Mouse (Mus musculus) mouse trophoblast stem cell (cell line): Measurements from ENCODE around the gene Ern1.

Experiments used
- in situ Hi-C, 2 experiments: fragments of 300-500 bp; cut with MseI, MboI; formaldehyde crosslinking; loops; 2 replicates in 1 of 2; 3 replicates in 1 of 2; pipeline ENCODE4 v1.15.1; 2025

The Ern1 gene

DNA sequence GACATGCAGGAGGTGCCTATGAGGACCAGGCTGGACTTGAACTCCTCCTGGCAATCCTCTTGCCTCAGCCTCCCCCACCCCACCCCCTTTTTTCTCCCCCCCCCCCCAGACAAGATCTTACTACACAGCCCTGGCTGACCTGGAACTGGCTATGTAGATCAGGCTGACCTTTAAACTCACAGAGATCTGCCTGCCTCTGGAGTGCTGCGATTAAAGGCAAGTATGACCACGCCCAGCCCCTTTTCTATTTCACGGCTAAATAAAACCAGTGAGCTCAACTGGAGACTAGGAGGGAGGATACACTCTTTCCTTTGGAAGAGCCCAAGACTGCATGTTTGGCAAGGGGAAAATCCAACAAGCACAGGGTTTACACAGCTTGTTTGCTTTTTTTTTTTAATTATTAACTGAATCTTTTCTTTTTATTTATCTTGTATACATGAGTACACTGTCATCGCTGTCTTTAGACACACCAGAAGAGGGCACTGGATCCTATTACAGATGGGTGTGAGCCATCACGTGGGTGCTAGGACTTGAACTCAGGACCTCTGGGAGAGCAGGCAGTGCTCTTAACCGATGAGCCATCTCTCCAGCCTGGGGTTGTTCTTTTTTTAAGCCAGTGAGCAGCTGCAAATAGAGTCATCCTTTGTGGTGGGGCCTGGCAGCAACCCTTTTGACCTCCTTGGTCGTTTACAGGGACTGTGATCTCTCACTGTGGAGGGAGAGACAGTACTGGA lies 94.9 kb downstream of the Ern1 start:
- in situ Hi-C loops = no loop called here

DNA sequence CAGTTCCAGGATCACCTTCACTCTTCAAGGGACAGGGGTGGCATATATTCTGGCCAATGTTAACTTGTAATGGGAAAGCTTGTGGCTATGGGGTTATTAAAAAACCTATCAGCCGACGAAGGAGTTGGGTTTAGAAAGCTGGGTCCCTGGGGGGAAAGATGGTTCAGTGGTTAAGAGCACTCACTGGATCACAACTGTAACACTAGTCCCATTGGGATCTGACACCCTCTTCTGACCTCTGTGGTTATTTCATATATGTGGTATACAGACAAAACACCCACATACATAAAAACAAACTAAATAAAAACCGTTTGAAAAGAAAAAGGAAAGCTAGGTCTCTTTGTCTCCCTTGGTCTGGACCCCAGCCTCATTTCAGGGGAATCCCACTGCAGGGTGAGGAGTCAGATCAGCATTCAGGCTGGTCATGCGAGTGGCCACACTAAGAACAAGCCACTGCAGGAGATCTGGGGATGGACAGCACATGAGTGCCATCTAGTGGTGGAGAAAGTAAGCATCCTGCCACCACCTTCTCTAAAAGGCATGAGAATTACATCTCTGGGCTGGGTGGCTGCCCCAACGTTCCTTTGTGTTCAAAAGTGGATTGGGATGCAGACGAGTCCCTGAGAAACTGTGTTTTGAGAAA lies 96.0 kb downstream of the Ern1 start:
- in situ Hi-C loops = no loop called here

DNA sequence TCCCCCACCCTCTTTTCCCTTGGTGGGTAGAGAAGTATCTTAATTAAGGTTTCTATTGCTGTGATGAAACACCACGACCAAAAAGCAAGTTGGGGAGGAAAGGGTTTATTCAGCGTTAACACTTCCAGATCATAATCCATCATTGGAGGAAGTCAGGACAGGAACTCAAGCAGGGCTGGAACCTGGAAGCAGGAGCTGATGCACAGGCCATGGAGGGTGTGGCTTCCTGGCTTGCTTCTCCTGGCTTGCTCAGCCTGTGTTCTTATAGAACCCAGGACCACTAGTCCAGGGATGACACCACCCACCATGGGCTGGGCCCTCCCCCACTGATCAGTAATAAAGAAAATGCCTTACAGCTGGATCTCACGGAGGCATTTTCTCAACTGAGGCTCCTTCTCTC lies 96.9 kb downstream of the Ern1 start:
- in situ Hi-C loops = no loop called here

DNA sequence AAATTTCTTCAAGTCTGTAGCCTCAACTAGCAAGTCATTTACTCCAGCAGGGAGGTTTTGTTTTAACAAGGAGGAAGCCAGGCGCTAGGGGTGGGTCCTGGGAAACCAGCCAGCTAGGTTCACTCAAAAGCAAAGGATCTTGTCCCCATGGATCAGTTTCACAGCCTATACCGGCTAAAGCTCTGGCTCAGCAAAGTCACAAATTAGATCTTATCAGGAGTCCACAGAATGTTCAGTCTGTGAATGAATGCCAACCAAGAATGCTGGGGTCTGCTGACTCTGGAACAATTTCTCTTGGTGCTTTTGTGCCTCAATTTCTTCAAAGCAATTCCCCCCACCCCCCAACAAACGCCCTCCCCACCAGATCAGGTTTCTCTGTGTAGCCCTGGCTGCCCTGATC lies 98.0 kb downstream of the Ern1 start:
- in situ Hi-C loops = no loop called here

DNA sequence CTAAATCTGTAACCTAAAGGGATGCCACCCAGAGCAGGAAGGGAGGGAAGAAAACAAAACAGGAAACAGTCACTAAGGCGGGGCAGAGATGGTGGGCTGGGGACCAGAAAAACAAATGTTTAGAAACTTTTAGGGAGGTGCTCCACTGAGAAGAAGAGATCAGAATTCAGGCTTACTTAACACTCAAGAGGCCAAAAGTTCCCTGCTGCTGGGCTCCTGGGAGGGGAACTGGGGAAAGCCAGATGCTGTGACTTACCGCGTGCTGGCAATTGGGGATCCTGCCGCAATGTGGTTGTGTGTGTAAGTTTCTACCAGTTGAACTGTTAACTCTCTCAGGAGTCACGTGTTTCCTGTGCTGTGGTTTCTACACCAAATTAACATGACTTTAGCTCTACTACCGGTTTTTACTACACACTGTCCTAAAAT lies 99.8 kb downstream of the Ern1 start, which contains the start of gene Icam2:
Icam2 (minus strand) TSS at position 285 of the 426 bp plus-strand sequence.
- in situ Hi-C loops = no loop called here

DNA sequence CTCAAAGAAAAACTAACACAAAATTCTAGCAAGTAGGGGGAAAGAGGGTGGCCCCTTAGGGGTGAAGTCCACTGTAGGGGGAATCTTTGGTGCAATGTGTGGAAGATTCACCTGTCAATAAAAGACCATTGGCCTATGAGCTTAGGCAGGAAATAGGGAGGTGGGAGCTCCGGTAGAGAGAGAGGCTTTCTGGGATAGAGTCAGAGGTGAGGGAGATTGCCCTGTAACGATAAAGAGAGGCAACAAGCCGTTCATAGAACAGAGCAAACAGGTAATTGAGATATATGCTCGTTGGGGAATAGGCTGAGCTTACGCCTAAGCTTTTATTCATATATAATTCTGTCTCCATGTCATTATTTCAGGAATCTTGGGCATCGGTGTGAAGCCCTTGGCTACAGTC lies 100.6 kb downstream of the Ern1 start:
- in situ Hi-C loops = no loop called here

DNA sequence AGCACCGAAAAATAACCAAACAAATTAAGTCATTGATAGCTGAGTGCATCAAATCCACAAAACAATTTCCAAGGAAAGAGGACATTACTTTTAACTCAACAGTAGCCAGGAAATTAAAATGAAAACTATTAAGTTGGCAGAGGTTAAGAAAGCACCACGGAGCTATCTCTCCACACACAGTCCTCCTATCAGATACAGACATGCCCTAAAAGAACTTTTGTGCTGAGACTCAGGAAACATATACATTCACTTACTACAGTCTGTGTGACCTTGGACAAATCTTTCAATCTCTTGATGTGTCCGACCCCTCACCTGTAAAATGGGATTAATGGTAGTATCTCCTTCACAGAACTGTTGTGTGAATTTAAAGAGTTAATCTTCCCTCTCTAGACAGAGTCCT lies 101.2 kb downstream of the Ern1 start:
- in situ Hi-C loops = no loop called here

DNA sequence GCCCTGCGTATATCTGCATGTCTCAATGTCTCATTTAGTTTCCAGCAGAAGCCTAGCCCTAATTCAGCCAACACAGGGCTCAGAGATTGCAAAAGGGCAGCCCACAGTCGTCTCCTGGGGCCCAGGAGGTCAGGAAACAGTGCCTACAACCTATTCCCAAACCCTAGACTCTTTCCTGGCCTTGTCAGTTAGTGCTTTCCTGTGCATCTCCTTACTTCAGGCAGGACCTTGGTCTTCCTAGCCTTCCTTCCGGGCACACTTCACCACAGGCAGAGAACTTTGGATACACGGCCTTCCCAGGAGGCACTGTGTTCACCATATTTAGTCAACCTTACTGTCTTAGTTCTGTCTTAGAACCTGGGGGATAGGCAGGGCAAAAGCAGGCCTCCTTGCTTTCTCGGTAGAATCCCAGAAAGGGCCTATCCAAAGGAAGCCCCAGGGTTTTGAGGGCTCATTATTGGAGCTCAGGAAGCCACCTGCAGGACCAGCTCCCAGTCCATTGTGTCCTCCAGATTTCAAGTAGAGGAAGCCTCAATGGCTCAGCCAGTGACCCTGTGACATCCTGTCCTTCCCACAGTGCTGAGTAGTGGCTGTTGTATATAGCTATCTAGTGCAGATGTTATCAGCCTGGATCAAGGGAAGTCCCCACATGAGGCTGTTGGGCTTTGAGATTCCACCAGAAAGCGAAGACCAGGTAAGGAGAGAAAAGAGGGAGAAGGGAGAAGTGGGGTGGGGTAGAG lies 104.4 kb downstream of the Ern1 start:
- in situ Hi-C loops = no loop called here

DNA sequence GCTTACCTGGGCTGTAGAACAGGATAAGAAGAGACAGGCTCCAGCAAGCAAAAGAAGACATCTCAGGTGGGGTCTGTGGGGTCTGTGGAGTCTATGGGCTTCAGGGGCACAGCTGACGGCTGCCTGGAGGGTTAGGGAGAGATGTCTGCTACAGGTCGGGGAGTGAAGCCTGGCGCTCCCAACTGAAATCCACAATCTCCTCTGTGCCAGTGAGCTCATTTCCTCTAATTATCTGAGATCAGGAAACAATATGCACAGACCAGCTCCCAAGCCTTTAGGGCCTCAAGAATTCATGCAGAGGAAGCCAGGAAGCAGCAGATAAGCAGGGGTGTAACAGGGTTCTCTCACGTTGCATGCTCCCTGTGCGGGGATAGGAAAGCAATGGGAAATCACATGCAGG lies 105.2 kb downstream of the Ern1 start:
- in situ Hi-C loops = no loop called here

DNA sequence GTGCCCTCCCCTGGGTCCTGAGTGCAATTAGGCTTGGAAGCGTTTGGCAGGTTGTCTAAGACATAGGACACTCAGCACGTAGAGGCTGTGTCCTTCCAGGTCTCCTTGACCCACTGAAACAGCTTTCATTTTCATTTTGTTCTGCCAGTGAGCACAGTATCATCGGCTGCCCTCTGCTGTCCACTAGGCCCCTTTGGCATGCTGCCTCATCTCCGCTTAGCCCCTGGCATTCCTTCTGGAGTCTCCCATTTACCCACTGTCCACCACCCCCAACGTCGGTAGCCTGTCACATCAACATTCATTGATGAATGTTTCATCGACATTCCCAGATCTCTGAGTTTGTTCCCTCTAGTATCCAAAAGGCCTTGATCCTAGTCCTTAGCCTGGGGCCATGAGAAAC lies 105.8 kb downstream of the Ern1 start:
- in situ Hi-C loops = no loop called here

DNA sequence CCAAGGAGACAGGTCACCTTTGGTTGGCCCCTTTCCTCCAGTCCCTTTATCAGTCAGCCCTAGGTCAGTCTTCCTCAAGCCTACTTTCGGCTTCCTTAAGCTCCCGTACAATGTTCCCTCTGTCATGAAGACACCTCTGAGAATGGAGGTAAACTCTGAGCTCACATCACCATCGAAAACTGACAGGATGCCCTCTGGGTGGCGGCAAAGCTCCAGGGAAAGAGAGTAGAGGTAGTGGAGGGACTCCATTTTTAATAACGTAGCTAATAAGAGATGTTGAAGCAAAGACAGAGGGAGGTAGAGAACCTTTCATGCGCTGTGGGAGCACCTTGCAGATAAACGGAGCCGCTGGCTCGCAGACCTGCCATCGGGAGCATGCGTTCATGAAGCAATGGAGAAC lies 106.6 kb downstream of the Ern1 start:
- in situ Hi-C loops = no loop called here

DNA sequence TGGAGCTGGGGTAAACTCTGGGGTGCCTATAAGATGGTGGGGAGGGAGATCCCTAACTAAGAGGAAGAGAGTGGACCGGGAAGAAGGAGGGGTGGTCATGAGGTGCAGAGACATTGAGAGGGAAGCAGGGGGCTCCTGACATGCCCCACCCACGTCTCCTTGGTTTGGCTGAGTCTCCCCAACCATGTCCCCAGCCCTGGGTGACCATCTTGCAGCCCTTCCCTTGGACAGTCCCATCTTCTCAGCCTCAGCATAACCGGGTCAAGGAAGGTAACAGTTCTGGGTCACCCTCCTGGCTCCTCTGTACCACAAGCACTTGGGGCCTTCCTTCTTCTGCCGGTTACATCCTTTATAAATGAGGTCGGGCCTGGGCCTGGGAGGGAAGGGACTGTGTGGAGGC lies 112.7 kb downstream of the Ern1 start:
- in situ Hi-C loops = no loop called here

DNA sequence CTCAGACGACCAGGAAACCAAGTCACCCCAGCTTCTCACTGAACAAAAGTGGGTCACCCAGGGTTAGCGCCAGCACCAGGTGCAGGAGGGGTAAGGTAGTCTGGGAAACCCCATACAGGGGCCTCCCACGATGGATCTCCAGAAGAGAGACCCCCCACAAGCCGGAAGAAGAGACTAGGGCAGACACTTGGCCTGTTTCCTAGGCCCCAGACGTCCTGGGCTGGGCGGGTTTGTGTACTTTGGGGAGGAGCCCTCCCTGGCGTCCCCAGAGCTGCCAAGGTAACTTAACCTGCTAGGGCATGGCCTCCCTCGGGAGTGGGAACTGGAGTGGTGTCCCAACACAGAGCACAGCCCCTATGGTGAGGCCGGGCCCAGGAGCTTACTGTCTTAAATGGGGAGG lies 113.1 kb downstream of the Ern1 start:
- in situ Hi-C loops = no loop called here

DNA sequence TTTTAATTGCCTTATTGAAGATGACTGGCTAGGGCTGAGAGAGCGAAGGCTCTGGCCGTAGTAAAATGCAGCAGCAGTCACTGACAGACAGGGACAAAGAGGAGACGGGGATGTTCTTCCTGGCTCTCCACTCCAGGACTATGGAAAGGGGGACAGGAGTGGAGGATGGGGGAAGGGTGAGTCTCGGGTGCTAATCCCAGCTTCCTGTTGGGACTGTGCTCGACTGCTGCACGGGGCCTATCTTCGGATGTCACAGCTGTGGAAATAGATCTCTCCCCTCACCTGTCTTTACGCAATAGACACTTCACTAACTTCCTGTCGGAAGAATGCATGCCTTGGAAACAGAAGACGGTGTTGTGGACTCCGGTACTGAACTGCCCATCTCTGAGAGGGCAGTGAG lies 113.7 kb downstream of the Ern1 start:
- in situ Hi-C loops = no loop called here

DNA sequence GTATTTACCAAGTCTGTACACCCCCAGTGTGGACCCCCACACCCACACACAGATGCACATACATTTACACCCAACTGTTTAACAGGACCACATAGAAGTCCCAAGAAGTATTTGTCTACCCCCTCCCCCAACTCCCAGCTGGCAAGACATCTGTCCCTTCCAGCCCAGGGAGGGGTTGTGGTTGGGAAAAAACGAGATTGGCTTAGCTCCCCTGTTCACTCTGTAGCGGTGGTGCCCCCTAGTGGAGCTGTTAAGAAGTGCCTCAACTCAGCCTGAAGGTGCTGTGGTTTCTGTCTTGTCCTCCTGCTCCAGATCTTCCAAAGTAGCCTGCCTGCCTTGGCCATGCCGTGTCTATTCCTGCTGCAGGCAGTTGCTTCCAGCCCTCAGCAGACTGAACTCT lies 121.3 kb downstream of the Ern1 start:
- in situ Hi-C loops = no loop called here

DNA sequence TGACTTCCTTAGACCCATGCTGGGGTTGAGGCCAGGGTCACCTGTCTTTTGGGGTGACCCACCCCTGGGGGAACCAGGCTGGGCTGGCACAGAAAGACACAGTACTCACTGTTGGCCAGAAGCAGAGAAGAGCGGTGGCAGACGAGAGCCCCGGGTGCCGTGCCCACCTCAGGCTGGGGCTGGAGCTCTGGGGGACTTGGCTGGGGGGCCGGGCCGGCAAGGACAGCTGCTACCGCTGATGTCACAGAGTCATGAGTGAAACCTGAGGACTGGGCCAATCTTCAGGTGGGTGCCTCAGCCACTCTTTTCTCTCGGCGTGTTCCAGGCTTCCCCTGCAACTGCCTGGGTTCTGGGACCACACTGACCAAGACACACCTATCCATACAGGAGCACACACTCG lies 122.3 kb downstream of the Ern1 start, which contains the start of gene Prr29:
Prr29 (plus strand) TSS at position 107 of the 400 bp plus-strand sequence.
- in situ Hi-C loops = no loop called here

DNA sequence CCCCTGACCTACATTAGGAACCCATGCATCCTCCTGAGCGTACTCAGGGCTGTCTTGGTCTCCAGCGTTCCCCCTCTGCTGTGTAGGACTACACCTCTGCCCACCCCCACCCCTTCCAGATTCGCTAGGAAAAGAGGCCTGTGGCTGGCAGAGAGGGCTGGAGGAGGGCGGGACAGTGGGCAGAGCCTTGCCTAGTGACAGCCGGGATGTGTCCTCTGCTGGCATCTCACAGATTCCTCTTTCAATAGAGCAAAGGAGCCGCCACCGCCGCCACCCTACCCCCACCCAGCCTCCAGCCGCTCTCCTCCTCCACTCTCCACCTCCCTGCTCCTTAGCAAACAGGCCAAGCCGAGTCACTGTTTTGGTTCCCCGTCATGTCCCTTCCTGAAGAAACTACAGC lies 122.9 kb downstream of the Ern1 start:
- in situ Hi-C loops = no loop called here

DNA sequence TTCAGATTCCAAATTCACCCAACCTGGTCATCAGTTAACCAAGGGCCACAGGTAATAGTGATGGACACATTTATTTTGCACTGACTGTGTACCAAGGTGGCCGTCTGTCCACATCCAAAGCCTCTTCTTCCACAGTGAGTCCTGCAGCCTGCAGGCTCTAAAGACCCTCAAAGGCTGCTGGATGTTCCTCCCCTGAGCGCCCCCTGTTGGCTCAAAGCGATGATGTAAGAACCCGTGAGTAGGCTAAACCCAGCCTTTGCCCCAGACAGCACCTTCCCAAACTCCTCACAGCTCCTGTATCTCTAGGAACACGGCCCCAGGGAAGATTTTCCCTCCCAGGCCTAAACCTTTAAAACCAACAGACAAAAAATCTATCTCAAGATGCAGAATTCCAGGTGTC lies 128.3 kb downstream of the Ern1 start:
- in situ Hi-C loops = no loop called here

DNA sequence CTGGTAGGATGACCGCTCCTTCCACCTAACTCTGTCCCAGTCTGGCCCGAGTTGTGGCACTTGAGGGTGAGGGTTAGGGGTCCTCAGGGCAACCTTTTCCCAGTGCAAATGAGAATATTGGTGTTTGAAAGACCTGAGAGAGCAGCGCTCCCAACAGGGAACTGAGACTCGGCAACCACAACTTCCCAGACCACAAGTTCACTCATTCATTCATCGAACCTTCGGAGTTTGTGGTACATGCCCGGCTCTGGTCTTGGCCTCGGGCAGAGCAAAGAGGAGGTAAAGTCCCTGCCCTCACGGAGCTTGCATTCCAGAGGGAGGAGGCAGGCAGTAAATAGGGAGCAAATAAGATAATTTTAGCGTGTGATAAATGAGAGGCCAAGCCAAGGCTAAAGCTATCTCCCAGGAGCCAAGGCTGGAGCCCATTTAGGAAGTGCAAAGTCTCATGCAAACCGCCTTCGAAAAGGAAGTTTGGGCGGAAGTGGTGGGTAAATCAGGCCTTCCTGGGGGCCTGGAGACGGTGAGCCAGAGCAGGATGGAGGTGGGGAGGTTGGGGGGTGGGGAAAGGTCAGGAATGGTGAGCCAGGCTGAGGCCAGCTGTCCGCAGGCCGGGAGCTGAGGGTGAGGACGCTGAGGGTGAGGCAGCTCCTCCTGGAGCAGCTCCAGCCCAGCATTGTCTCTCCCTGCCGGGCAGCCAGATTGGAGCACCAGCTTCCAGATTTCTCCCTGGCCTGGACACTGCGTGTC lies 132.1 kb downstream of the Ern1 start:
- in situ Hi-C loops = no loop called here

DNA sequence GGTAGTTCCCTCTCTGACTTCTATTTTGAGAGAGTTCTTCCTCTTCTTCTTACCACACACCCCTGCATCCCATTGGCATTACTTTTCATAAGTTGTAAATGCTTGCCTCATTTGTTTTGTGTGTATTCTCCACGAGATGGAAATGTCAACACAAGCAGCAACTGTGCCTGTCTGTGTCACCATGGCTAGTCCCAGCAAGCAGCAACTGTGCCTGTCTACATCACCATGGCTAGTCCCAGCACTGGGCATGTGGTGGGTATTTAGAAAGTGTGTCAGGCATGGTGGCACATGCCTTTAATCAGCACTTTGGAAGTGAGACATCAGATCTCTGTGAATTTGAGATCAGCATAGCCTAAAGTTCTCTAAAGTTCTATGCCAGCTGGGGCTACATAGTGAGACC lies 133.5 kb downstream of the Ern1 start:
- in situ Hi-C loops = no loop called here

DNA sequence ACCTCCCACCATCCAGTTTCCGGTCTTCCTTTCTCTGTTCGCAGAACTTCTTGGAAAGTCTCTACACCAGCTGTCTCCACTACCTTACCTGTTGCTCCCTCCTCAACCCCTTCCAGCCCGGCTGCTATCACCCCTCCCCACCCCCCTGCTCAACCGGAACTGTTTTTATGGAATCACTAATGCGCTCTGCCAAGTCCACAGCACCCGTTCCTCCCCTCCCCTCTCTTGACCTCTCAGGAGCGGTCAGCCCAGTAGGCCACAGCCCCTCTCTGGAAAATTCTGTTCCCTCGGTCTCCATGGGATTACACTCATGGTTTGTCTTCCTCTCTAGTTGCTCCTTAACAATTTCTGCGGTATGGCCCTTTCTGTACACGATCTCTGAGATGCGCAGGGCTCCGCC lies 134.5 kb downstream of the Ern1 start, which contains the start of gene Scn4a:
Scn4a (minus strand) TSS at position 101 of the 400 bp plus-strand sequence.
- in situ Hi-C loops = no loop called here

DNA sequence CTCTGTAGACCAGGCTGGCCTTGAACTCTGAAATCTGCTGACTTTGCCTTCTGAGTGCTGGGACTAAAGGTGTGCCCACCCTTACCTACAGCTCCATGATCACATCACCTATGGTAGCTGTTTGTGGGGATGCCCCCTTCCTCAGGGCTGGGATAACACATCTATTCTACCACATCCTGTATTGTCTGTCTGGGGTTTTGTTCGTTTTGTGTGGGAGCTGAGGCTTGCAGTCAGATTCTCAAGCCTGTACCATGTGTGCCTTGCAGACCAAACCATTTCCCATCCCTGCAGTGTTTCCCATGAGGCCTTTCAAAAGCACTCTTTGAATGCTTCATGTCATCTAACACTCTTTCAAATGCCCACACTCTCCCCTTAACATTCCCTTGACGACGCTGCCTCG lies 135.7 kb downstream of the Ern1 start:
- in situ Hi-C loops = no loop called here
